Mouse (Mus musculus) kidney, postnatal 0 days (tissue): ENCODE results near the gene Nsmce4a. TPM values are rescaled to one million over a fixed set of nuclear protein-coding genes. Genes with fewer than 3 reads are reported as not detected.

ENCODE experiments used
- ATAC-seq: fragments of 200-750 bp; cut with Nextera tagmentation; replicated peaks from 2 replicates; pipeline ENCODE4 v1.8.0; 2017; ENCODE audit warnings: low read depth, moderate number of reproducible peaks, moderate TSS enrichment, moderate library complexity; ENCODE audit not compliant: low FRiP score
- DNase-seq: peaks from one replicate; pipeline ENCODE4 v3.0.0-alpha.2; 2016; ENCODE audit warnings: low spot score
- H3K27ac ChIP-seq: fragments of 300-500 bp; sonication (generic); 2 replicates; pipeline ENCODE4 v1.5.1; 2014; ENCODE audit warnings: mild to moderate bottlenecking
- H3K27me3 ChIP-seq: fragments of 300-500 bp; sonication (generic); 2 replicates; pipeline ENCODE4 v1.6.1; 2014; ENCODE audit warnings: low read length, mixed read lengths; ENCODE audit not compliant: insufficient read depth
- H3K36me3 ChIP-seq: fragments of 300-500 bp; sonication (generic); 2 replicates; pipeline ENCODE4 v1.6.1; 2014; ENCODE audit warnings: low read length, mixed read lengths; ENCODE audit not compliant: insufficient read depth
- H3K4me1 ChIP-seq: fragments of 300-500 bp; sonication (generic); replicated peaks from 2 replicates; pipeline ENCODE4 v1.6.1; 2014; ENCODE audit warnings: antibody characterized with exemption, low read length, mixed read lengths; ENCODE audit not compliant: insufficient read depth
- H3K4me2 ChIP-seq: fragments of 300-500 bp; sonication (generic); 2 replicates; pipeline ENCODE4 v1.6.1; 2014; ENCODE audit warnings: mild to moderate bottlenecking, low read length, moderate library complexity, mixed read lengths
- H3K4me3 ChIP-seq: fragments of 300-500 bp; sonication (generic); replicated peaks from 2 replicates; pipeline ENCODE4 v1.5.1; 2014; ENCODE audit warnings: low read depth, low read length
- H3K9ac ChIP-seq: fragments of 300-500 bp; sonication (generic); 2 replicates; pipeline ENCODE4 v1.6.1; 2014; ENCODE audit warnings: low read depth, low read length
- H3K9me3 ChIP-seq: fragments of 300-500 bp; sonication (generic); replicated peaks from 2 replicates; pipeline ENCODE4 v1.6.1; 2016; ENCODE audit warnings: low read length, inconsistent platforms, mixed read lengths
- CTCF ChIP-seq: IDR thresholded peaks from 2 replicates; pipeline ENCODE4 v1.5.1; 2016; ENCODE audit warnings: antibody characterized with exemption, low read depth, mild to moderate bottlenecking, moderate library complexity
- WGBS: fragments of 180-500 bp; shearing (Covaris S2); extraction: QIAGEN DNeasy Blood & Tissue Kit; methylation state at CpG from one replicate; pipeline ENCODE4 v1.1.7; 2014; 5-methylcytosine and 5-hydroxymethylcytosine counted together
- polyA plus RNA-seq: library from polyadenylated mRNA; unstranded; fragments of >200 nt; fragmentation: Nextera tagmentation; extraction: Ambion mirVana; gene quantifications from 2 replicates; pipeline ENCODE4 v1.2.1, GENCODE M21; 2015

Gene Nsmce4a
- polyA plus RNA-seq, 1 experiment from 2014 or later = 179 TPM

DNA sequence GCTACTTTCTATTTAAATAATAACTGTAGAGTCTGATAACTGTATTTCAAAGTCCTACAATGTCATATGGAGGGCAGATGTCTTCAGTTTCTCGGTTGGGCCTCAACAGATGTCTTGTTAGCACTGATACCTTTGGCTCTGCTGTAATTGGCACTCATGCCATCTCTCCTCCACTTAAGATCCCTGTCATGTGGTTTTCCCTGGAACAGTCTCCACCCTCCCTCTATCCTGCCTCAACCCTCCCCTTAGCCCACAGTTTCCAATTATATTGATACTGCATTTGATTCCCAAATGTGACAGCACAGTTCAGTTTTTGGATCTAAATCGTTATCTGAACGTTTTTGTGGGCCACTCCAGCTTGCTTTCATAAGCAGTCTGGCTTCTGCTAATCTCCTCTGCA lies 8.3 kb downstream of the Nsmce4a start:
- 72% methylated on average over 3 of the region's 3 CpGs for WGBS
- H3K27ac ChIP-seq = no peak overlapping the region
- DNase-seq = no peak

DNA sequence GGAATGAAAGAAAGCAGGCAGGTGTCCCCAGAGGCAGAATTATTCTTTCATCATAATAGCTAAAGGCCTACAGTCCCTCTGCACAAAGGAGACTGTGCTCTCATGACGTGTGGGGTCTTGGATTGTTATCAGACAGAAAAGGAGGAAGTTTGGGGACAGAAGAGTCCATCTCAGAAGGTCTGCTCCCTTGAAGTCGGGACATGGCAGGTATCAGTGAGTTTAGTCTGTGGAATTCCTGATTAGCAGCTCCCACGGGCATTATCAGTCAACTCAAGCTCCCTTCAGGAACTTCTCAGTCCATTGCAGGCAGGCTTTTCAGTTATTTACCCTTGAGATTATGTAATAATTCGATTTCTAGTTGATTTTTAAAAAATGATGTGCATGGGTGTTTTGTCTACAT lies 9.0 kb downstream of the Nsmce4a start:
- H3K27ac ChIP-seq = no peak overlapping the region
- H3K4me2 ChIP-seq = no peak overlapping the region
- H3K4me3 ChIP-seq = no peak overlapping the region
- DNase-seq (no peak), ATAC-seq (no peak)
- H3K9me3 ChIP-seq = no peaks in the 10 kb centered on the region
- H3K9ac ChIP-seq = no peak overlapping the region
- H3K27me3 ChIP-seq = no peaks in the 10 kb centered on the region
- no peaks in the 10 kb centered on the region for H3K36me3 ChIP-seq
- TF ChIP-seq CTCF = no peak
- WGBS = 55% methylated on average over 4 of the region's 4 CpGs
- no peaks in the 10 kb centered on the region for H3K4me1 ChIP-seq

More for the DNA sequence above, 8.3 kb downstream of the Nsmce4a start:
- H3K4me2 ChIP-seq = no peak overlapping the region
- H3K4me1 ChIP-seq = no peaks in the 10 kb centered on the region
- ATAC-seq = no peak
- no peaks in the 10 kb centered on the region for H3K9me3 ChIP-seq
- H3K36me3 ChIP-seq = no peaks in the 10 kb centered on the region
- no peak for TF ChIP-seq CTCF
- H3K27me3 ChIP-seq = no peaks in the 10 kb centered on the region
- no peak overlapping the region for H3K9ac ChIP-seq
- no peak overlapping the region for H3K4me3 ChIP-seq

DNA sequence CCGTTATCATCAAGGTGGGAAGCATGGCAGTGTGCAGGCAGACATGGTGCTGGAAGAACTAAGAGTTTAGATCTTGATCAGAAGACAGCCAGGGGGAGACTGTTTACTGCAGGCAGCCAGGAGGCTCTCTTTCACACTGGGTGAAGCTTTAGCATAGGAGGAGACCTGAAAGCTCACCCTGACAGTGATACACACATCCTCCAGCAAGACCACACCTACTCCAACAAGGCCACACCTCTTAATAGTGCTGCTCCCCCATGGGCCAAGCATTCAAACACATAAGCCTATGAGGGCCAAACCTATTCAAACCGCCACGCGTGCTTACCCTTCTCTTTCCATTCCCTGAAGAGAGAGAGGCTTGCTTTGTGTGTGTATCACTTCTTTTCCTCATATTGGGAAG lies 9.6 kb downstream of the Nsmce4a start:
- Histone ChIP-seq H3K4me2 (no peak overlapping the region), H3K36me3 (no peaks in the 10 kb centered on the region), H3K4me1 (no peaks in the 10 kb centered on the region), H3K4me3 (no peak overlapping the region), H3K27me3 (no peaks in the 10 kb centered on the region), H3K27ac (no peak overlapping the region), H3K9me3 (no peaks in the 10 kb centered on the region), H3K9ac (no peak overlapping the region)
- WGBS = 88% methylated on average over 4 of the region's 4 CpGs
- DNase-seq = no peak
- 0 out of 2 replicates have a peak, but pooled peaks have one; percentile 12 for TF ChIP-seq CTCF
- no peak for ATAC-seq

DNA sequence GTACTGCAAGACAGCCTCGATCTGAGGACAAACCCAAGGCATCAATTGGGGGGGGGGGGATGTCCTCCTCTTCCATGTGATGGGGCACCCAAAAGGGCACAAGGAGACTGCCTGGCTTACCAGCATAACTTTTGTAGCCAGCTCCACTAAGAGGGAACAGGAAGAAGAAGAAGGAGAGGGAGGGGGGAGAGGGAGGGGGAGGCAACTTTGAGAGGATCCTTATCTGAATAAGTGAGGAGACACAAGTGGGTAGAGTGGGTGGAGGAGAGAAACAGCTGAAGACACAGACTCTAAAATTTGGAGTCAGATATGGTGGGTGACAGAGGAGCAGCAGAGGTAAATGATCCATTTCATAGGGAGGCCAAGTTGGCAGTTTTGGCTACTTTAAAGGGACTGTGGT lies 12.0 kb downstream of the Nsmce4a start:
- H3K27me3 ChIP-seq = no peaks in the 10 kb centered on the region
- DNase-seq = no peak
- H3K4me3 ChIP-seq = no peak overlapping the region
- H3K4me2 ChIP-seq = no peak overlapping the region
- no peaks in the 10 kb centered on the region for H3K9me3 ChIP-seq
- no peak overlapping the region for H3K27ac ChIP-seq
- WGBS = 74% methylated on average over 1 of the region's 1 CpGs
- no peaks in the 10 kb centered on the region for H3K36me3 ChIP-seq
- no peak for ATAC-seq
- no peak overlapping the region for H3K9ac ChIP-seq
- no peak for TF ChIP-seq CTCF
- no peaks in the 10 kb centered on the region for H3K4me1 ChIP-seq

DNA sequence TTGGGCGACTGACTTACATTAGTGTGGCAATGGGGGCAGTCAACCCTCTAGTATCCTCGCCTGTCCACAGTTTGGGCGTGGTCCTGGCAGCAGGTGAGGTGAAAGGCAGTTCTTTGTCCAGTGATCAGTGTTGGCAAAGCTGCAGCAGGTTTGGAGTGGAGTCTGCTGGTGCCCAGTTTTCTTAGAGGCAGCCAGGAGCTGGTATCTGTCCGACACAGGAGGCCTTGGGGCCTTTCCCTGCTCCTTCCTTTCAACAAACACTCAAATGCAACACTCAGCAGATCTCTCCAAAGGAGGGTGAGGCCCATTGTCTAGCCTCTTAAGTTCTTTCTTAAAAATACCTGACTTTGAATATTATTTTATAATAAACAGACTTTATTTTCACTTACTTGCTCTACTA lies 14.3 kb downstream of the Nsmce4a start:
- H3K4me2 ChIP-seq = no peak overlapping the region
- H3K4me3 ChIP-seq = no peak overlapping the region
- ATAC-seq (no peak), DNase-seq (no peak)
- TF ChIP-seq CTCF = no peak
- no peaks in the 10 kb centered on the region for H3K9me3 ChIP-seq
- H3K27ac ChIP-seq = no peak overlapping the region
- H3K27me3 ChIP-seq = no peaks in the 10 kb centered on the region
- no peak overlapping the region for H3K9ac ChIP-seq
- no peaks in the 10 kb centered on the region for H3K36me3 ChIP-seq
- WGBS = 75% methylated on average over 4 of the region's 4 CpGs
- H3K4me1 ChIP-seq = no peaks in the 10 kb centered on the region

- H3K4me2 ChIP-seq = no peak overlapping the region
- no peak overlapping the region for H3K4me3 ChIP-seq
- no peak for DNase-seq
- H3K9me3 ChIP-seq = no peaks in the 10 kb centered on the region
- TF ChIP-seq CTCF = no peak
- no peaks in the 10 kb centered on the region for H3K27me3 ChIP-seq
- H3K27ac ChIP-seq = no peak overlapping the region
- H3K4me1 ChIP-seq = 0 out of 2 replicates have a peak, but pooled peaks cover 4% of the 10 kb centered on the region
- H3K9ac ChIP-seq = no peak overlapping the region
- ATAC-seq = no peak
- no peaks in the 10 kb centered on the region for H3K36me3 ChIP-seq
- 71% methylated on average over 5 of the region's 5 CpGs for WGBS
Observed at GRCm38 (mm10) chr7:130555597-130555996, 17.3 kb downstream of the Nsmce4a start.

GRCm38 (mm10) chr7:130553321-130553720 lies 19.6 kb downstream of the Nsmce4a start:
- Histone ChIP-seq H3K27ac (no peak overlapping the region), H3K4me2 (no peak overlapping the region), H3K9ac (no peak overlapping the region), H3K4me1 (0 out of 2 replicates have a peak, but pooled peaks cover 4% of the 10 kb centered on the region), H3K9me3 (no peaks in the 10 kb centered on the region), H3K36me3 (no peaks in the 10 kb centered on the region), H3K4me3 (no peak overlapping the region), H3K27me3 (no peaks in the 10 kb centered on the region)
- no peak for ATAC-seq
- 65% methylated on average over 4 of the region's 4 CpGs for WGBS
- no peak for TF ChIP-seq CTCF
- DNase-seq = no peak
